Mouse (Mus musculus): ENCODE results near the gene Vmn1r107. TPM values are rescaled to one million over a fixed set of nuclear protein-coding genes. Genes with fewer than 3 reads are reported as not detected.
"Not testable (repeated sequence)": the region's sequence is repeated elsewhere in the genome, so short reads cannot be mapped to it uniquely, and the experiment has no call there.

The Vmn1r107 gene
- total RNA-seq (2017): not detected in 2 replicates

GRCm38 (mm10) chr7:20668618-20669017, at the start of gene Vmn1r107:
Vmn1r107 (plus strand) TSS chr7:20668918.
- ATAC-seq (ENCODE audit: extremely low read depth, insufficient number of reproducible peaks, low FRiP score, poor library complexity, severe bottlenecking): not testable (repeated sequence)

GRCm38 (mm10) chr7:20703116-20703515, 34.4 kb downstream of the Vmn1r107 start, which contains the start of gene Vmn1r111:
Vmn1r111 (minus strand) TSS chr7:20703216.
- ATAC-seq (ENCODE audit: extremely low read depth, insufficient number of reproducible peaks, low FRiP score, poor library complexity, severe bottlenecking): not testable (repeated sequence)

Other genes starting within 250 kb of the Vmn1r107 start
- gene Vmn1r101, start 226.3 kb upstream of the Vmn1r107 start, total RNA-seq (2017): not detected in 2 replicates
- not detected in 2 replicates for gene Gm10670, start 194.0 kb upstream of the Vmn1r107 start, total RNA-seq (2017)
- not detected in 2 replicates for gene Vmn1r103, start 158.4 kb upstream of the Vmn1r107 start, total RNA-seq (2017)
- gene Vmn1r104, start 135.1 kb upstream of the Vmn1r107 start, total RNA-seq (2017): not detected in 2 replicates
- gene Gm5726, start 123.2 kb upstream of the Vmn1r107 start, total RNA-seq (2017): not detected in 2 replicates
- gene Gm4141, start 92.7 kb upstream of the Vmn1r107 start, total RNA-seq (2017): not detected in 2 replicates
- gene Gm4513, start 69.9 kb upstream of the Vmn1r107 start, total RNA-seq (2017): not detected in 2 replicates
- not detected in 2 replicates for gene Vmn1r111, start 34.3 kb downstream of the Vmn1r107 start, total RNA-seq (2017)
- gene Gm10668, start 61.7 kb downstream of the Vmn1r107 start, total RNA-seq (2017): not detected in 2 replicates
- not detected in 2 replicates for gene Vmn1r112, start 102.3 kb downstream of the Vmn1r107 start, total RNA-seq (2017)
- not detected in 2 replicates for gene Vmn1r113, start 118.4 kb downstream of the Vmn1r107 start, total RNA-seq (2017)
- not detected in 2 replicates for gene Vmn1r114, start 143.3 kb downstream of the Vmn1r107 start, total RNA-seq (2017)
- not detected in 2 replicates for gene Vmn1r115, start 176.1 kb downstream of the Vmn1r107 start, total RNA-seq (2017)
- gene Vmn1r116, start 203.3 kb downstream of the Vmn1r107 start, total RNA-seq (2017): not detected in 2 replicates
- gene Vmn1r117, start 215.2 kb downstream of the Vmn1r107 start, total RNA-seq (2017): not detected in 2 replicates
- gene Vmn1r118, start 243.4 kb downstream of the Vmn1r107 start, total RNA-seq (2017): not detected in 2 replicates